Mouse (Mus musculus): ENCODE data around the gene Olfr324. TPM values are rescaled to one million over a fixed set of nuclear protein-coding genes. Genes with fewer than 3 reads are reported as not detected.

The Olfr324 gene
- polyA plus RNA-seq, 1 experiment from 2014 or later = not detected

DNA sequence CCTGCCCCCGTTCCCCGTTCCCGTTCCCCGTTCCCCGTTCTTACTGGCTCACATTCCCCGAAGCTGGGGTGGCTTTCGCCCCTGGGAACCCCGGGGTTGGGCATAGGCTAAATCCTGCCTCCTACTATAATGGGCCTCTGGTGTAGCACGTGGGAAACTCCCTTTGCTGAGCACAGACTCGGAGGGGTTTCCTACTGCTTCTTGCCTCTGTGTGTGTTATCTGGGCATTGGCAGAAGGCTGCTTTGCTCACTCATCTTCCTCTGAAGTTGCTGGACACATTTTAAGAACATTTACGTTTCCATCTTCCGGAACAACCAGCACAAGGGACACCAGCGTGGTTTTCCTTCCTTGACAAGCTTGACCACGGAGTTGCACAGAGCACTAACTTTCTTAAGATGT lies 46.1 kb downstream of the Olfr324 start:
- Histone ChIP-seq H3K4me2 (ENCODE audit: low read length) (peak overlapping the region; percentile 67), H3K4me3 (ENCODE audit: low read depth, low read length) (no peak overlapping the region), H3K36me3 (ENCODE audit: control insufficient read depth, insufficient read depth, low read length) (no peaks in the 10 kb centered on the region), H3K9ac (ENCODE audit: low read length) (no peak overlapping the region), H3K4me1 (replicated peaks; ENCODE audit: control insufficient read depth, insufficient read depth, low read length) (peaks cover 6% of the 10 kb centered on the region; the same call in 1 of the 2 replicates), H3K9me3 (ENCODE audit: control insufficient read depth, low read length) (no peaks in the 10 kb centered on the region), H3K27me3 (replicated peaks; ENCODE audit: control insufficient read depth, insufficient read depth, low read length) (peaks cover 14% of the 10 kb centered on the region; the same call in 1 of the 2 replicates), H3K27ac (ENCODE audit: low read depth) (no peak overlapping the region)
- ATAC-seq (replicated peaks; ENCODE audit: low FRiP score, low TSS enrichment, low read depth) (no peak), DNase-seq (ENCODE audit: low spot score) (no peak)
- whole genome bisulfite sequencing = 31% methylated on average over 14 of the region's 14 CpGs

DNA sequence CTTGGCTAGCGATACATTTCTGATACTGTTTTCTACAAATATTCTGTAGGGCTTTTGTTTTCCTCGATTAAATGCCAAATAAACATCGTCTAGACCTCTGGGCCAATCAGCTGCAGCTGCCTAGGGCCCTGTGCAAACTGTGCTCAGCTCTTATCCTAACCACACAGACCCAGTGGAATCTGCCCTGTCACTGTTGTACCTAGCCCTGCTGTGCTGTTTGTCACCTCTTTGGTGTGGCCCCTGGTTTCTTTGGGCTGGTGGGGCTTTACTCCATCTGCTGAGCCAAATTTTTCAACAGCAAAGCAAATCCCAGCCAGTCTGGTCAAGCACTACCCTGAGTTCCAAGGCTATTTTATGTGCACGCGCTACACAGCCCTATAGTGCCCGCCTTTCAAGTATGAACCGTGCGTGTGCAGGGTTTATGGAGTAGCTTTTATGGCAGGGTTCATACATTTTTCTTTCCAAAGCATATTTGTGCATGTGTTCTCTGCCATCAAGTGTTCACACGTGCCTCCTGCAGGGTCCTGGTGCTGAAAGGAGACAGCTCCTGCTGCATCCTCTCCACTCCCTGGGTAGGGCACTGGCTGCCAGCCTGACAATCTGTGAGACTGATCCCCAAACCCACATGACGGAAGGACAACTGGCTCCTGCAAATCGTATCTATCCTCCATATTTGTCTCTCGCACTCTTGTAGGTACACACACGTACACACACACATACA lies 46.9 kb downstream of the Olfr324 start:
- Histone ChIP-seq H3K9me3 (ENCODE audit: control insufficient read depth, low read length) (no peaks in the 10 kb centered on the region), H3K4me2 (ENCODE audit: low read length) (no peak overlapping the region), H3K4me1 (replicated peaks; ENCODE audit: control insufficient read depth, insufficient read depth, low read length) (peaks cover 6% of the 10 kb centered on the region; the same call in 1 of the 2 replicates), H3K4me3 (ENCODE audit: low read depth, low read length) (no peak overlapping the region), H3K27me3 (replicated peaks; ENCODE audit: control insufficient read depth, insufficient read depth, low read length) (peaks cover 14% of the 10 kb centered on the region; the same call in 1 of the 2 replicates), H3K9ac (ENCODE audit: low read length) (no peak overlapping the region), H3K36me3 (ENCODE audit: control insufficient read depth, insufficient read depth, low read length) (no peaks in the 10 kb centered on the region), H3K27ac (ENCODE audit: low read depth) (no peak overlapping the region)
- DNase-seq (ENCODE audit: low spot score) (no peak), ATAC-seq (replicated peaks; ENCODE audit: low FRiP score, low TSS enrichment, low read depth) (no peak)
- WGBS = 83% methylated on average over 13 of the region's 13 CpGs

DNA sequence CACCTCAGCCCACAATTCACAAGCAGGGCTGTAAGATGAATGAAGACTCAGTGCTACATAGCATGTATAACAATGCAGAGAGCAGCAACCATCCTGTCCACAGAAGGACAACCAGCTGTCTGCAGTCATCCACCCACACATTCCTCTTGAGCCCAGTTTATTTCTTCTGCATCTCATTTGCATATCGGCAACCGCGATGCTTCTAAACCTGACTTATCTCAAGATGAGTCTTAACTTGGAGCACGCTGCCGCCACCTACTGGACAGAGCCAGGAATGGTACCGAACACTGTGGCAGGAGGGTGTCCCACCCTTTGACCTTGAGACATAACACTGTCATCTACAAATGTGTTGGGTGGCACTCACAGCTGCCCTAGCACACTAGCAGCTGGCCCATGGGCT lies 48.4 kb downstream of the Olfr324 start:
- no peak overlapping the region for H3K27ac ChIP-seq (ENCODE audit: low read depth)
- H3K9me3 ChIP-seq (ENCODE audit: control insufficient read depth, low read length) = no peaks in the 10 kb centered on the region
- no peaks in the 10 kb centered on the region for H3K36me3 ChIP-seq (ENCODE audit: control insufficient read depth, insufficient read depth, low read length)
- H3K9ac ChIP-seq (ENCODE audit: low read length) = no peak overlapping the region
- WGBS = 42% methylated on average over 6 of the region's 6 CpGs
- no peak overlapping the region for H3K4me2 ChIP-seq (ENCODE audit: low read length)
- no peak overlapping the region for H3K4me3 ChIP-seq (ENCODE audit: low read depth, low read length)
- H3K27me3 ChIP-seq (replicated peaks; ENCODE audit: control insufficient read depth, insufficient read depth, low read length) = peaks cover 11% of the 10 kb centered on the region; the same call in 1 of the 2 replicates
- ATAC-seq (replicated peaks; ENCODE audit: low FRiP score, low TSS enrichment, low read depth) = no peak
- peak; percentile 61 for DNase-seq (ENCODE audit: low spot score)
- H3K4me1 ChIP-seq (replicated peaks; ENCODE audit: control insufficient read depth, insufficient read depth, low read length) = peaks cover 6% of the 10 kb centered on the region; the same call in 1 of the 2 replicates

Other genes starting within 250 kb of the Olfr324 start
- gene Lypd8, start 216.1 kb upstream of the Olfr324 start, polyA plus RNA-seq (2014; fragmentation: Nextera tagmentation; extraction: Ambion mirVana) = 274 and 403 TPM in 2 replicates
- not detected in 2 replicates for gene 1810065E05Rik, start 174.0 kb upstream of the Olfr324 start, polyA plus RNA-seq (2014; fragmentation: Nextera tagmentation; extraction: Ambion mirVana)
- gene Gm12253, start 162.6 kb upstream of the Olfr324 start, polyA plus RNA-seq (2014; fragmentation: Nextera tagmentation; extraction: Ambion mirVana) = not detected in 2 replicates
- gene Lypd9, start 142.2 kb upstream of the Olfr324 start, polyA plus RNA-seq (2014; fragmentation: Nextera tagmentation; extraction: Ambion mirVana) = not detected in 2 replicates
- not detected in 2 replicates for gene Olfr30, start 132.8 kb upstream of the Olfr324 start, polyA plus RNA-seq (2014; fragmentation: Nextera tagmentation; extraction: Ambion mirVana)
- not detected in 2 replicates for gene Olfr332, start 102.6 kb upstream of the Olfr324 start, polyA plus RNA-seq (2014; fragmentation: Nextera tagmentation; extraction: Ambion mirVana)
- not detected in 2 replicates for gene Olfr331, start 92.5 kb upstream of the Olfr324 start, polyA plus RNA-seq (2014; fragmentation: Nextera tagmentation; extraction: Ambion mirVana)
- gene Olfr330, start 60.3 kb upstream of the Olfr324 start, polyA plus RNA-seq (2014; fragmentation: Nextera tagmentation; extraction: Ambion mirVana) = not detected in 2 replicates
- gene Olfr329-ps, start 48.7 kb upstream of the Olfr324 start, polyA plus RNA-seq (2014; fragmentation: Nextera tagmentation; extraction: Ambion mirVana) = not detected in 2 replicates
- 0.08 TPM in 1 of 2 replicates, not detected in the other for gene Olfr328, start 39.5 kb upstream of the Olfr324 start, polyA plus RNA-seq (2014; fragmentation: Nextera tagmentation; extraction: Ambion mirVana)
- not detected in 2 replicates for gene Olfr224, start 24.6 kb upstream of the Olfr324 start, polyA plus RNA-seq (2014; fragmentation: Nextera tagmentation; extraction: Ambion mirVana)
- not detected in 2 replicates for gene Olfr325, start 17.4 kb upstream of the Olfr324 start, polyA plus RNA-seq (2014; fragmentation: Nextera tagmentation; extraction: Ambion mirVana)
- gene 2210407C18Rik, start 21.0 kb downstream of the Olfr324 start, polyA plus RNA-seq (2014; fragmentation: Nextera tagmentation; extraction: Ambion mirVana) = 0.22 TPM in 1 of 2 replicates, not detected in the other
- 0.12 TPM in 1 of 2 replicates, not detected in the other for gene Olfr323, start 35.4 kb downstream of the Olfr324 start, polyA plus RNA-seq (2014; fragmentation: Nextera tagmentation; extraction: Ambion mirVana)
- 0.08 and 0.16 TPM in 2 replicates for gene Trim58, start 45.4 kb downstream of the Olfr324 start, polyA plus RNA-seq (2014; fragmentation: Nextera tagmentation; extraction: Ambion mirVana)
- not detected in 2 replicates for gene Olfr322, start 63.7 kb downstream of the Olfr324 start, polyA plus RNA-seq (2014; fragmentation: Nextera tagmentation; extraction: Ambion mirVana)
- gene Olfr320, start 86.0 kb downstream of the Olfr324 start, polyA plus RNA-seq (2014; fragmentation: Nextera tagmentation; extraction: Ambion mirVana) = not detected in 2 replicates
- gene Olfr319, start 104.0 kb downstream of the Olfr324 start, polyA plus RNA-seq (2014; fragmentation: Nextera tagmentation; extraction: Ambion mirVana) = not detected in 2 replicates
- not detected in 2 replicates for gene Olfr318, start 128.9 kb downstream of the Olfr324 start, polyA plus RNA-seq (2014; fragmentation: Nextera tagmentation; extraction: Ambion mirVana)
- gene Olfr317, start 144.1 kb downstream of the Olfr324 start, polyA plus RNA-seq (2014; fragmentation: Nextera tagmentation; extraction: Ambion mirVana) = not detected in 2 replicates
- not detected in 2 replicates for gene Olfr316, start 157.6 kb downstream of the Olfr324 start, polyA plus RNA-seq (2014; fragmentation: Nextera tagmentation; extraction: Ambion mirVana)
- gene Olfr315, start 178.1 kb downstream of the Olfr324 start, polyA plus RNA-seq (2014; fragmentation: Nextera tagmentation; extraction: Ambion mirVana) = not detected in 2 replicates
- gene Olfr314, start 187.8 kb downstream of the Olfr324 start, polyA plus RNA-seq (2014; fragmentation: Nextera tagmentation; extraction: Ambion mirVana) = not detected in 2 replicates
- 40.1 and 47.1 TPM in 2 replicates for gene Fam183b, start 206.8 kb downstream of the Olfr324 start, polyA plus RNA-seq (2014; fragmentation: Nextera tagmentation; extraction: Ambion mirVana)
- gene Olfr313, start 219.9 kb downstream of the Olfr324 start, polyA plus RNA-seq (2014; fragmentation: Nextera tagmentation; extraction: Ambion mirVana) = not detected in 2 replicates
- not detected in 2 replicates for gene Olfr312, start 234.1 kb downstream of the Olfr324 start, polyA plus RNA-seq (2014; fragmentation: Nextera tagmentation; extraction: Ambion mirVana)
- gene Olfr311, start 244.1 kb downstream of the Olfr324 start, polyA plus RNA-seq (2014; fragmentation: Nextera tagmentation; extraction: Ambion mirVana) = not detected in 2 replicates

All from intestine, embryonic 14.5 days (tissue).